Mouse (Mus musculus) mouse trophoblast stem cell (cell line): Measurements from ENCODE around the gene Xkr7.

Source experiments
- in situ Hi-C, 2 experiments: fragments of 300-500 bp; cut with MseI, MboI; formaldehyde crosslinking; loops; 2 replicates in 1 of 2; 3 replicates in 1 of 2; pipeline ENCODE4 v1.15.1; 2025

Gene Xkr7

GRCm38 (mm10) chr2:153032973-153033372, 1.3 kb downstream of the Xkr7 start:
- in situ Hi-C loops, result no loop called here

GRCm38 (mm10) chr2:153033545-153034230, 2.0 kb downstream of the Xkr7 start:
- in situ Hi-C loops, result no loop called here

GRCm38 (mm10) chr2:153036690-153037089, 5.0 kb downstream of the Xkr7 start:
- in situ Hi-C loops, result no loop called here

GRCm38 (mm10) chr2:153043886-153044285, 12.2 kb downstream of the Xkr7 start:
- in situ Hi-C loops, result no loop called here

- in situ Hi-C loops, result no loop called here
Observed at GRCm38 (mm10) chr2:153045884-153046299, 14.2 kb downstream of the Xkr7 start.

GRCm38 (mm10) chr2:153047828-153048465, 16.3 kb downstream of the Xkr7 start:
- in situ Hi-C loops, result no loop called here

GRCm38 (mm10) chr2:153049288-153049996, 17.8 kb downstream of the Xkr7 start:
- in situ Hi-C loops, result no loop called here

- in situ Hi-C loops, result no loop called here
Observed at GRCm38 (mm10) chr2:153049997-153050358, 18.3 kb downstream of the Xkr7 start.

- in situ Hi-C loops, result no loop called here
Observed at GRCm38 (mm10) chr2:153051095-153051494, 19.4 kb downstream of the Xkr7 start.

GRCm38 (mm10) chr2:153051537-153051936, 19.9 kb downstream of the Xkr7 start:
- in situ Hi-C loops, result no loop called here

- in situ Hi-C loops, result no loop called here
Observed at GRCm38 (mm10) chr2:153052700-153053351, 21.2 kb downstream of the Xkr7 start.

- in situ Hi-C loops, result no loop called here
Observed at GRCm38 (mm10) chr2:153053896-153054295, 22.2 kb downstream of the Xkr7 start.

- in situ Hi-C loops, result no loop called here
Observed at GRCm38 (mm10) chr2:153055270-153055920, 23.7 kb downstream of the Xkr7 start.

- in situ Hi-C loops, result no loop called here
Observed at GRCm38 (mm10) chr2:153058365-153058764, 26.7 kb downstream of the Xkr7 start.

GRCm38 (mm10) chr2:153060216-153060615, 28.6 kb downstream of the Xkr7 start:
- in situ Hi-C loops, result no loop called here

- in situ Hi-C loops, result no loop called here
Observed at GRCm38 (mm10) chr2:153063394-153063793, 31.7 kb downstream of the Xkr7 start.

GRCm38 (mm10) chr2:153064190-153064970, 32.7 kb downstream of the Xkr7 start:
- in situ Hi-C loops, result no loop called here

- in situ Hi-C loops, result no loop called here
Observed at GRCm38 (mm10) chr2:153065747-153066508, 34.3 kb downstream of the Xkr7 start, which contains the start of gene Ccm2l. Gene Ccm2l (plus strand): TSS chr2:153065955.

GRCm38 (mm10) chr2:153066991-153067390, 35.3 kb downstream of the Xkr7 start:
- in situ Hi-C loops, result no loop called here
